ENCODE assay signal across 26 mouse cellular contexts in the genomic region with DNA sequence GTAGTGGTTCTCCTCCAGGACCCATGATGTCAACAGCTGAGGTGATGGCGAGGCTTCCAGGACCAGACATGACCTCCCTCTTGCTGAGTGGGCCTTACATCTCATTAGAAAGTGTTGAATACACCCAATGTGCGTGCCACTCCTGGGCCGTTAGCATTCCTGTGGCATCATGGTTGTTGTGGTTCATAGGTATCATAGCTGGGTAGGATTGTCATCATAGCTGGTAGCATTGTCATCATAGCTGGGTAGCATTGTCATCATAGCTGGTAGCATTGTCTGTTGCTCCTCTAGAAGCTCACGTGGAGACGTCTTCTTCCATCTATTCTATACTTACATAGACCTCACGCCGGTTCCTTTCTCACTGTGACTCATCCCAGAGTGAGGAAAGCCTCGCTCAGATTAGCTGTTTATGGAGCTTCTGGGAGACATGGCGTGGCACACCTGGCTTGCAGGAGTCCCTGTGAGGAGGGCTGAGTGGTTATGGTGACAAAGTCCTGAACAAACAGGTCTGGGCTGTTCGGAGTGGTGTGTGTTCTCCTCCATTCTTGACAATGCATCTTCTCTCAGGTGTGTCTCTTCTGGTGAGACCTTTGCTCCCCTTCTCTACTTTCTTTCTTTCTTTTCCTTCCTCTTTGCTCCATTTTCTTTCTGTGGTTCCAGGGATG. TPM values are rescaled to one million over a fixed set of nuclear protein-coding genes. Genes with fewer than 3 reads are reported as not detected.
DNase-seq lines count a peak whose midpoint lies in the region; ATAC-seq and TF ChIP-seq lines count a peak whose summit lies in the region.
"Had no signal": no experiment of that assay in that cellular context is flagged by ENCODE, and none has a peak within 500 bp of the region (broad histone marks: within the 10 kb centered on the region; RNA-seq: fewer than 3 reads in every experiment).

No protein-coding gene starts in this region.

- WGBS in small intestine, adult 2 months: 50% methylated on average over 10 of the region's 10 CpGs
- WGBS in hindbrain, postnatal 0 days: 94% methylated on average over 10 of the region's 10 CpGs

- TF ChIP-seq POLR2A in small intestine, adult 2 months (IDR thresholded peaks at IDR 0.05; ENCODE audit: low read depth, low read length): no peak

- no peak overlapping the region for H3K4me3 ChIP-seq in small intestine, adult 2 months (ENCODE audit: low read depth, low read length)
- no peak overlapping the region for H3K4me3 ChIP-seq in hindbrain, postnatal 0 days (ENCODE audit: low read length)
- H3K4me3 ChIP-seq: forebrain, embryonic 12.5 days; heart, embryonic 10.5 days; hindbrain, embryonic 10.5 days; left cerebral cortex, adult 2 months; limb, embryonic 10.5 days; liver, embryonic 15.5 days; lung, embryonic 15.5 days had no signal

- no peak for TF ChIP-seq CTCF in small intestine, adult 2 months (IDR thresholded peaks at IDR 0.05; ENCODE audit: extremely low read depth, insufficient read length, insufficient replicate concordance, low read depth, low read length)
- no peak for TF ChIP-seq CTCF in hindbrain, postnatal 0 days (IDR thresholded peaks at IDR 0.05; ENCODE audit: low read depth)

- no peaks in the 10 kb centered on the region for H3K9me3 ChIP-seq in hindbrain, postnatal 0 days (ENCODE audit: low read length)
- H3K9me3 ChIP-seq: forebrain, embryonic 12.5 days; heart, embryonic 10.5 days; hindbrain, embryonic 10.5 days; limb, embryonic 10.5 days; liver, embryonic 15.5 days; lung, embryonic 15.5 days had no signal

- no peak overlapping the region for H3K4me2 ChIP-seq in hindbrain, postnatal 0 days (ENCODE audit: low read depth, low read length)
- H3K4me2 ChIP-seq: forebrain, embryonic 12.5 days; liver, embryonic 15.5 days; lung, embryonic 15.5 days; midbrain, embryonic 11.5 days had no signal

- DNase-seq in cerebellum, postnatal 25 days: peak; percentile 5 to 6
- DNase-seq in cerebellum, adult 11 months: no peak
- peak; percentile 14 for DNase-seq in 3T3-L1 (ENCODE audit: low read depth, low spot score)
- peak; percentile 30 for DNase-seq in brain, adult 2 months (ENCODE audit: low read depth, low spot score)
- no peak for DNase-seq in spleen, postnatal 36 days (ENCODE audit: low spot score in 2 of 2)
- DNase-seq in right cerebral cortex, postnatal 4 days: no peak
- no peak for DNase-seq in hindbrain, postnatal 0 days (ENCODE audit: low spot score)
- DNase-seq: cerebellum, adult 2 months; kidney, adult 18-20 months; liver; thymus, postnatal 25 days had no signal

- H3K4me1 ChIP-seq in small intestine, adult 2 months (ENCODE audit: control insufficient read depth, insufficient read depth, insufficient read length, low read length): peaks cover 42% of the 10 kb centered on the region
- H3K4me1 ChIP-seq in hindbrain, postnatal 0 days (ENCODE audit: insufficient read depth, low read length): peaks cover 7% of the 10 kb centered on the region; the same call in 1 of the 2 replicates
- H3K4me1 ChIP-seq: lung, embryonic 15.5 days had no signal

- peak overlapping the region; percentile 72 for H3K27ac ChIP-seq in small intestine, adult 2 months (ENCODE audit: insufficient read depth, low read depth, low read length)
- no peak overlapping the region for H3K27ac ChIP-seq in hindbrain, postnatal 0 days
- H3K27ac ChIP-seq: forebrain, embryonic 12.5 days; hindbrain, embryonic 10.5 days; kidney, postnatal 0 days; left cerebral cortex, adult 2 months; limb, embryonic 10.5 days; liver, embryonic 15.5 days; lung, embryonic 15.5 days had no signal

- ATAC-seq in hindbrain, postnatal 0 days: no peak
- ATAC-seq: hindbrain, embryonic 16.5 days had no signal

- H3K27me3 ChIP-seq in small intestine, adult 2 months (ENCODE audit: control insufficient read depth, insufficient read depth, low read length): no peaks in the 10 kb centered on the region
- H3K27me3 ChIP-seq in hindbrain, postnatal 0 days (ENCODE audit: insufficient read depth, low read length): no peaks in the 10 kb centered on the region
- H3K27me3 ChIP-seq: forebrain, embryonic 12.5 days; liver, embryonic 15.5 days; lung, embryonic 15.5 days had no signal

- H3K36me3 ChIP-seq in small intestine, adult 2 months (ENCODE audit: control insufficient read depth, insufficient read depth, low read length): no peaks in the 10 kb centered on the region
- no peaks in the 10 kb centered on the region for H3K36me3 ChIP-seq in hindbrain, postnatal 0 days (ENCODE audit: insufficient read depth, low read length)
- H3K36me3 ChIP-seq: forebrain, embryonic 12.5 days; heart, embryonic 10.5 days; hindbrain, embryonic 10.5 days; limb, embryonic 10.5 days; liver, embryonic 15.5 days; lung, embryonic 15.5 days had no signal

- H3K9ac ChIP-seq in hindbrain, postnatal 0 days (replicated peaks; ENCODE audit: low read length): no peak overlapping the region
- H3K9ac ChIP-seq: forebrain, embryonic 12.5 days; liver, embryonic 15.5 days; lung, embryonic 15.5 days had no signal

RNA-seq across cellular contexts. Expression of gene Cfap97d2, which starts 10.4 kb away (rescaled TPM):
- polyA plus RNA-seq in small intestine, adult 2 months (2012; rRNA removed): not detected in 2 replicates
- total RNA-seq in hindbrain, postnatal 0 days (2014; rRNA removed): 0.54 and 0.84 TPM in 2 replicates
- polyA plus RNA-seq in hindbrain, postnatal 0 days (2015; fragmentation: Nextera tagmentation; extraction: Ambion mirVana): 1.8 TPM in 2 replicates
- total RNA-seq: gastrocnemius, adult 8-10 months; granulocyte monocyte progenitor cell, adult 5-6 weeks; neutrophil, adult 5-6 weeks had no signal
- polyA plus RNA-seq: heart, embryonic 10.5 days; heart, embryonic 16.5 days; kidney, postnatal 0 days; limb, embryonic 10.5 days; liver, embryonic 15.5 days had no signal

RNA-seq across cellular contexts. Expression of gene Rasa3, which starts 17.9 kb away (rescaled TPM):
- 8.5 and 13.1 TPM in 2 replicates for polyA plus RNA-seq in small intestine, adult 2 months (2012; rRNA removed)
- total RNA-seq in hindbrain, postnatal 0 days (2014; rRNA removed): 84.7 and 85.2 TPM in 2 replicates
- polyA plus RNA-seq in hindbrain, postnatal 0 days (2015; fragmentation: Nextera tagmentation; extraction: Ambion mirVana): 29.4 and 33.5 TPM in 2 replicates

Comparison
In these comparisons a context has a peak if more than half of its experiments do, and no peak if none do; other contexts are left out.
1. DNase-seq: peak in cerebellum, postnatal 25 days (2 of 2), 3T3-L1 (single experiment) and brain, adult 2 months (single experiment); none in cerebellum, adult 11 months (single experiment), spleen, postnatal 36 days (0 of 2), right cerebral cortex, postnatal 4 days (single experiment) and hindbrain, postnatal 0 days (single experiment).